Mouse (Mus musculus): Measurements from ENCODE around the gene Prpf8.

Gene Prpf8

DNA sequence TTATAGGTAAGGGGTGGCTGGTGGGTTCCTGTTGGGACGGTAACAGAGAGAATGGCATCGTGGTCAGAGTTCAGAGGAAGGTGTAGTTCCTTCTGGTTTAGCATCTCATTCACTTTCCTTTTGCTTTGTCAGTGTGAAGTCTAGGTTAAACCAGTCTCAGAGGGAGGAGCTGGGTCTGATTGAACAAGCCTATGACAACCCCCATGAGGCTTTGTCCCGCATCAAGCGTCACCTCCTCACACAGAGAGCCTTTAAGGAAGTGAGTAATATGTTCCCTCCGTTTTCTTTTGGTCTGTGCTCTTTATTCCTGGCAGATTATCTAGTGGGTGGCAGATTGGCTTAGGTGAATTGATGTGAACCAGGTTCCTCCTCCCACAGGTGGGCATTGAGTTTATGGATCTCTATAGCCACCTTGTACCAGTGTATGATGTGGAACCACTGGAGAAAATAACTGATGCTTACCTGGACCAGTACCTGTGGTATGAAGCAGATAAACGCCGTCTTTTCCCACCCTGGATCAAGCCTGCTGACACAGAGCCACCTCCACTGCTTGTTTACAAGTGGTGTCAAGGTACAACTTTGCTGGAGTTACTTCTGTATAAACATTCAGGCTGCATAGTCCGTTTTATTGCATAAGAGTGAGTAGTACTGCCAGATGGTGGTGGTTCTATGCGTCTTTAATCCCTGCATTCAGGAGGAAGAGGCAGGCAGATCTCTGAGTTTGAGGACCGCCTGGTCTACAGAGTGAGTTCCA, 7.9 kb downstream of the Prpf8 start:
- no peak for DNase-seq (ENCODE audit: low spot score in 2 of 2)

DNA sequence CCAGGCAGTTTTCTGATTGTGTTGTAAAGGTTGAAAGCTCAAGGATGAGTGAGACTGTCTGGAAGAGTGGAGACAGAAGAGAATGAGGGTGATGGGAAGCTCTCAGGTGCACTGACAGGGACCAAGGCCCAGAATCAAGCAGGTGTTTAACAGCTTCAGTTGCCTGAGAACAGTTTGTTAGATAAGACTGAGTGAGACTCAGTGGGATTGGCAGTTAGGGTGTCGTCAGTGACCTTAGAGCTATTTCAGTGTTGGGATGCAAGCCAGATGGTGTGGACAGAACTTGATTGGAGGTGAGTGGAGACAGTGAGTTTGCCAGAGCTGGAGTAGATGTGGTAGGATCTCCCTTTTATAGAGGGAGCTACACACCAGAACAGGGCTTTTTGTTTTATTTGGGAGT, 11.5 kb downstream of the Prpf8 start:
- DNase-seq (ENCODE audit: low spot score in 2 of 2), result no peak

DNA sequence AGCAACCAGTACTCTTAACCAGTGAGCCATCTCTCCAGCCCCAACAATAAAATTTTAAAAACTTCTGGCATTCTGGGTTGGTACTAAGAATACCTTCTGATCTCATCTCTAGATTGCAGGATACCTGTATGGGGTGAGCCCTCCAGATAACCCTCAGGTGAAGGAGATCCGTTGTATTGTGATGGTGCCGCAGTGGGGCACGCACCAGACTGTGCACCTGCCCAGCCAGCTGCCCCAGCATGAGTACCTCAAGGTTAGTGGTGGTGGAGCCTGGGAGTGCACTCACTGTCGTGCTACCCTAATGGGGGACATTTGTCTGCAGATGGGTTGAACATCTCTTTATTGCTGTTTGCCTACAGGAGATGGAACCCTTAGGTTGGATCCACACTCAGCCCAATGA, 21.5 kb downstream of the Prpf8 start:
- DNase-seq (ENCODE audit: low spot score in 2 of 2), result no peak

DNA sequence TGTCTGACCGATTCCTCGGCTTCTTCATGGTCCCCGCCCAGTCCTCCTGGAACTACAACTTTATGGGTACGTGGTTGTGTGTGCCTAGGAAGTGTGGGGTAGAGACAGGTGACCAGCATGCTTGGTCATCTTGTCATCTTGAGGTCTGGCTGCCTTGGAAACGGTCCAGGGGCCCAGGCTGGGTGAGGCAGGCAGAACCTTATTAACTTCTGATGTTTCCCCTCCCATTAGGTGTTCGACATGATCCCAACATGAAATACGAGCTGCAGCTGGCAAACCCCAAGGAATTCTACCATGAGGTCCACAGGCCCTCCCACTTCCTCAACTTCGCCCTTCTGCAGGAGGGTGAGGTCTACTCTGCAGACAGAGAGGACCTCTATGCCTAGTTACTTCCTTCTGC, 22.3 kb downstream of the Prpf8 start:
- no peak for DNase-seq (ENCODE audit: low spot score in 2 of 2)

DNA sequence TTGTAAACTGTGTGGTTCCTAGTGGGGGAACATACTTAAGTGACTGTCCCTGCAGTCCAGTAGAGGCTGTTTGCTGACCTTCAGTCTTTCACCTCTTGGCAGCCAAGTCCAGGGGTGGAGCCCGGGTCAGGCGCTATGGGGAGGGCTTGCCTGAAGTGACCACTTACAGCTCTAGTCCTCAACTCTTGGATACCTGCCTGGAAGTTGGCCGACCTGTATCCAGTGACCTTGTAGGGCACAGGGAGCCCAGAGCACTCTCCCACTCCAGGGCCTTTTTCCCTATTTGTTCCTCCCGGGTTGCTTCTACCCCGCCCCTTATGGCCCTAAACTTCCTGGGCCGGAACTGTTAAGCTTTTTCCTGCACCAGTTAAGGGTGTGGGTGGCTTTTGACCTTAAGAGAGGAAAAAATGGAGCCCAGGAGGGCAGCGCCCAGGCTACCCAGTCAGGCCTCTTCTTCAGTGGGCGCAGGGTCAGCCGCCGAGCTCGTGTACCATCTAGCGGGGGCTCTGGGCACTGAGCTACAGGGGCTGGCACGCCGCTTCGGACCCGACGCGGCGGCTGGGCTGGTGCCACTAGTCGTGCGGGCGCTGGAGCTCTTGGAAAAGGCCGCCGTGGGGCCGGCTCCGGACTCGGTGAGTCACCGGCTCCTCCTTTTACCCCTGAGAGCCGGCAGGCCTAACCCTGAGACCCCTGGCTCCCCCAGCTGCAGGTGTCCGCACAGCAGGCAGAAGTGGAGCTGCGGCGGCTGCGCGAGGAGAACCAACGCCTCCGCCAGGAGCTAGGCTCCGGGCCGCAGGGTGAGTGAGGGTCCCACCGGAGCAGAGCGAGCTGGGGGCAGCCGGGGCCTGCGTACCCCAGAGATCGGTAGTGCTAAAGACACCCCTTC, 23.4 kb downstream of the Prpf8 start, which contains the start of gene Rilp:
Gene Rilp (plus strand): TSS at position 354 of the 886 bp plus-strand sequence.
- no peak for DNase-seq (ENCODE audit: low spot score in 2 of 2)

DNA sequence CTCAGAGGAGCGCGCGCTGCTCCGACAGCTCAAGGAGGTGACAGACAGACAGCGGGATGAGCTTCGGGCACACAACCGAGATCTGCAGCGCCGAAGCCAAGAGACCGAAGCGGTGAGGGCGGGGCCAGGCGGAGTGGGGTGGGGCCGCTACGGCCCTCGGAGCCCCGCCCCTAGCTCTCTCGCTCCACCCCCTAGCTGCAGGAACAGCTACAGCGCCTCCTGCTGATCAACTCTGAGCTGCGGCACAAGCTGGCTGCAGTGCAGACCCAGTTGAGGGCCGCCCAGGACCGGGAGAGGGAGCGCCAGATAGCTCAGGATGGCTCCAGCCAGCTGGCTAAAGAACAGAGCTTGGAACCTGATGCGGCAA, 24.0 kb downstream of the Prpf8 start:
- peak; percentile 89 to 97 for DNase-seq (ENCODE audit: low spot score in 2 of 2)

DNA sequence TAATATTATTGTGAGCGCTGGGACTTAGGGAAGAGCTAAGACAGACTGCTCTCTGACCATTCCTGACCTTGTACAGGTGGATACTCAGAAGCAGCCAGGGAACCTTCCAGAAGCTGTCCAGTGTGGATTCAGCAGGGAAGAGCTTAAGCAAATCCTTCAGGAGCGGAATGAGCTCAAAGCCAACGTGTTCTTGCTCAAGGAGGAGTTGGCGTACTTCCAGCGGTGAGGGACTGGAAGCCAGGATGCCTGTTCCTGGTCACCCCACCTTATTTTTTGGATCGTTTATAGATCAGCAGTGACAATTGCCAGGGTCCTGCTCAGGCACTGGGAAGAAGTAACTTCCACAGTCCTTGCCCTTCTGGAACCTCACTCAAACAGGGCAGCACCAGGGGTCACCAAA, 24.6 kb downstream of the Prpf8 start:
- no peak for DNase-seq (ENCODE audit: low spot score in 2 of 2)

DNA sequence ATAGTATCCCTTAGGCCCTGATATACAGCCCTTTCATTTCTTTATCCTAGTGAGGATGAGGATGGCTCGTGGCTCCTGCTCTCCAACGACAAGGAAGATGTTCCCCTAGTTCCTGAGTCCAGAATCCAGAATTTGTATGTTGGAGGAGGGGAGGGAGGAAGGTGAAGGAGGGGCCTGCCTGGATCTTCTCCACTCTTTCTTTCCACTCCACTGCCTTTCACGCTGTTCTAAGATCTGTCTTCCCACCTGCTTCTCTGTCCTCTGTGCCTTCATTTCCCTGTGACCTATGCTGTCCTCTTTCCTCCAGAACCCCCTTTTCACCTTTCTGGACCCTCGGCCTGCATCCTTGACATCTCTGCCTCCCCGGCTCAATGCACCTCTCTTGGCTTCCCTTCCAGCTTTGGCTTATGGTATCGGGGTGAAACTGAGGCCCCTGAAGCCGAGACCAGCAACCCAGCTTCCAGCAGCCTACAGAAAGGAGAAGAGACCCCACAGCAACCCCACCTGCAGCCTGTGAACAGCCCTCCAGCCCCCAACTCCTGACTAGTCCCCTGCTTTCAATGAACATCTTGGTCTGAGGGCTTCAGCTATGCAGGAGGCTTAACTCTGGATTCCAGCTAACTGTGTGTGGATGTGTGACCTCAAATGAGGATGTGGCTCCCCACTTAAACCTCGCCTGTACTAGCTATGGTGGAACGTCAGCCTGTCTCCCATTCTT, 25.8 kb downstream of the Prpf8 start:
- no peak for DNase-seq (ENCODE audit: low spot score in 2 of 2)

DNA sequence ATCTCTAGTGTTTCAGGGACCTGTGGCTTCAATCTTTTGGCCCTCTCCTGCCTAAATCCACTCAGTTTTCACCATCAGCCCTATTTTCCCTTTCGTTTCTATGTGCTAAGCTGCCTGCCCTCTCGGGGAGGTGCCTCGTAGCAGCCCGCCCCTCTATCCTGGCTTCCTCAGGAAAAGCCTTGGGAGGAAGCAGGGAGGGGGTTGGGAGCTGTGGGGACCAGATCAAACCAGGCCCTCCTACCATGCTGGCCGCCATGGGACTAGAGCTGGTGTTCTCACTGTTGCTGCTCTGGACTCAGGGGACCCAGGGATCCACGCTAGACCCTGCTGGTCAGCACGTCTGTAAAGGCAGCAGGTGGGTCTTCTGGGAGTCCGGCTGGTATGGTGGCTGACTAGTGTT, 26.7 kb downstream of the Prpf8 start, which contains the start of gene Scarf1:
Gene Scarf1 (plus strand): TSS at position 205 of the 400 bp plus-strand sequence.
- DNase-seq (ENCODE audit: low spot score in 2 of 2), result peak in 1 of 2 experiments; percentile 32

DNA sequence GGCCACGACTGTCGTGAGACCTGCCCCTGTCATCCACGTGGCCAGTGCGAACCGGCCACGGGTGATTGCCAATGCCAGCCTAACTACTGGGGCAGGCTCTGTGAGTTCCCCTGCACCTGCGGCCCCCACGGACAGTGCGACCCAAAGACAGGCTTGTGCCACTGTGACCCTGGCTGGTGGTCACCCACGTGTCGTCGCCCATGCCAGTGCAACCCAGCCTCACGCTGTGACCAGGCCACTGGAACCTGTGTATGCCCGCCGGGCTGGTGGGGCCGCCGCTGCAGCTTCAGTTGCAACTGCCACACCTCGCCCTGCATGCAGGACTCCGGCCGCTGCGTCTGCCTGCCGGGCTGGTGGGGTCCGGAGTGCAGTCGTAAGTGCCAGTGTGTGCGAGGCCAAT, 28.6 kb downstream of the Prpf8 start:
- DNase-seq (ENCODE audit: low spot score in 2 of 2), result no peak

DNA sequence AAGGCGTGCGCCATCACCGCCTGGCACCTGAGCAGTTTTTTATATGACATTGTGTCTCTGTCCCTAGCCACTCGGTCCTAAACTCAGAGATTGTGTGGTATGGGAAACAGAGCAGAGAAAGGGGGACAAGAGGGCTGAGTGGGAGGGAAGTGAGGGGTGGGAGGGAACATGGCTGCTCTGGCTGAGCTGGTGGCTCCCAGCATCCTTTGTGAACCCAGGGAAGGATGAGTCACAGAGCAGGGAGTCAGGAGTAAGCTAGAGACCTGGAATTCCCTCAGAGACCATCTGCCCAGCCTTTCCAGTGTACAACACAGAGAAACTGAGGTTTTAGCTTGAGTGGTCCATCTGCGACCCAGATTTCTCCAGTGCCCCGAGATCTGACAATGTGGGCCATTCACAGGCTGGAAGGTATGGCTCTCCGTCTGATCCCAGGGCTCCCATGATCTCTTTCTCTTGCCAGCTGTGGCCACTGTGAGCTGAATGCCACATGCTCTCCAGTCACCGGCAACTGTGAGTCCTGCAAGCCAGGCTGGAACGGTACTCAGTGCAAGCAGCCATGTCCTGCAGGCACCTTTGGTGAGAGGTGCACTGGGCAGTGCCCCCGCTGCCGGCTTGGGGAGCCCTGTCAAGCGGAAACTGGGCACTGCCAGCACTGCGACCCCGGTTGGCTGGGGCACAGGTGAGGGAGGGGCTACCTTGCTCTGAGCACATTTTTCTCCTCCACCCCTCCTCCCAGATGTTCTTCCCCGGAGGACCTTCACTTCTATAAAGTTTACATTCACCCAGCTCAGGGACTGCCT, 33.4 kb downstream of the Prpf8 start:
- no peak for DNase-seq (ENCODE audit: low spot score in 2 of 2)

DNA sequence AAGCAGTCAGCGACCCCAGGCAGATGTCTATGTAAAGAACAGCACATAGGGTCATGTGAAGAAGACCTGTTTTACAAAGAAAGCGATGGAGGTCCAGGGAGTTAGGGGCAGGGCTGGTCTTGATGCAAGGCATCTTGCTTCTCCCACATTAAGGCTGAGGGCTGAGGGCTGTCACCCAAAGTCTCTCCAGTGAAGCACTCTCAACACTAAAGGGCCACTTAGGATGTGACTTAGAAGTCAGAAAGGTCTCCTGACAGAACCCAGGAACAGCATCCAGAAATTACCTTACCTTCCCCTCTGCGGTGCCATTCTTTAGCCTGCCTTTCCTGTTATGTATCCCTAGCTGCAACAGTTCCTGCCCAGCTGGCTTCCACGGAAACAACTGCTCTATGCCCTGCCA, 35.0 kb downstream of the Prpf8 start:
- DNase-seq (ENCODE audit: low spot score in 2 of 2), result no peak

DNA sequence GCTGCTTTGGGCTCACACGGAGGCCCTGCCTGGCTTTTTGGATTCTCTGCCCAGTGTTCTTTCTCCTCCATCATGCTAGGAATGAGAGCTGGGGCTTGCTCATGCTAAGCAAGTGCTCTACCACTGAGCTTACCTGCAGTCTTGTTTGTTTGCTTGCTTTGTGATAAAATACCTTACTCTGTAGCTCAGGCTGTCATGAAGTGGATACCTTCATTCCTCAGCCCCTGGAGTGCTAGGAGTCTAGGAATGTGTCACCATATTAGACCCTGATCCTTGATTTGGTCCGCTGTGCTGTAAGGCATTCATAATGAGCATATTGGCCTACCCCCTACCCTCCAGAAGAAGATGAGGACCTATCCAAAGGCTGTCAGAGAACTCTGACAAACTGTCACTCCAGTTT, 36.2 kb downstream of the Prpf8 start:
- no peak for DNase-seq (ENCODE audit: low spot score in 2 of 2)

DNA sequence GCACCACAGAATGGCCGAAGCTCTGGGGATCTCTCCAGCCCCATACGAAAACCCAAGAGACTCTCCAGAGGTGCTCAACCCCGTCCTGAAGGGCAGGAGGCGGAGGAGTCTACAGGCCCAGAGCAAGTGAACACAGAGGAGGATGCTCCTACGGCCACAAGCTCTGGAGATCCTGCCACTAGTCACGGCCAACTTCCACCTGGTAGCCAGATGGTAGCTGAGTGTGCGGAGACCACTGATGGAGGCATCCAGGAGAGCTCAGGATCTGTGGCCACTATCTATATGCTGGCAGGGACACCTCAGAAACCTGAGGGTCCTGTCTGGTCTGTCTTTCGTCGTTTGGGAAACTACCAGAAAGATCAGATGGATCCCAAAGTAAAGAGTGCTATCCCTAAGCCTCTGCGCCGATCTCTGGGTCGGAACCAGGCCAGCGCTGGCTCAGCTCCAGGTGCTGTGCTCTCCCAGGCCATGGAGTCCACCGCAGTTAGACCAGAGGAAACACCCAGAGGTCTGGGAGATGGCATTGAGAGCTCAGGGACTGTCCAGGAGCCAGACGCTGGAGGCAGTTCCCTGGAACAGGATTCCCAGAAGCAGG, 39.0 kb downstream of the Prpf8 start:
- DNase-seq (ENCODE audit: low spot score in 2 of 2), result no peak

DNA sequence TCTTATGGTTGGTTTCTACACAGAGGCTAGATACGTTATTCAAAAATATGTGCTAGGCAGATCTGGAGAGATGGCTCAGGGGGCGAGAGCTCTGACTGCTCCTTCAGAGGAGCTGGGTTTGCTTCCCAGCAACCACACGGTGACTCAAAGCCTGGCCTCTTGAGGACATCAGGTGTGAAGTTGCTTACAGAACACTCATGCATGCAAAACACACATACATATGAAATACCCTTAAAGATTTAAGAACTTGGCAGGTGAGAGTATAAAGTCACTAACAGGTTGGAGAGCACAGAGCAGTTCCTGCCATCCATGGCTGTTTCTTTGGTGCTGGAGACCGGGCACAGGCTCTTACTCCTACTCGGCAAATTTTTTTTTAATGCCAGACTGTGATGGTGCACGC, 40.3 kb downstream of the Prpf8 start:
- no peak for DNase-seq (ENCODE audit: low spot score in 2 of 2)

DNA sequence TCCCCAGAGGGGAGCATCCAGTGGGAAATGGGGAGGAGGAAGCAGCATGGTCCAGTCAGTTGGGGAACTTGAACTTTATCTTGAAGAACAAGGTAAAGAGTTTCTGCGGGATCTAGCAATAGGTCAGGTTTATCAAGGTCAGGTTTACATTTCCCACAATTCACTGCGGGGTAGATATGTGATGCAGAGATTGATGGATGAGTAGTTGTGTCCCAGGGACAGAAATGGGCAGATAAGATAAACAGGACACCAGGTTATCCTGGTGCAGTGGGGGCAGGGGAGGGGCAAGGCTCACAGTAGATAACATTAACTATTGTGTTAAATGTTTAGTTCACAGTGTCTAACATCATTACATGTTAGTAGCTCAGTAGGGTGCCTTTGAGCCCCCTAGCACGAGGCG, 43.2 kb downstream of the Prpf8 start:
- DNase-seq (ENCODE audit: low spot score in 2 of 2), result no peak

DNA sequence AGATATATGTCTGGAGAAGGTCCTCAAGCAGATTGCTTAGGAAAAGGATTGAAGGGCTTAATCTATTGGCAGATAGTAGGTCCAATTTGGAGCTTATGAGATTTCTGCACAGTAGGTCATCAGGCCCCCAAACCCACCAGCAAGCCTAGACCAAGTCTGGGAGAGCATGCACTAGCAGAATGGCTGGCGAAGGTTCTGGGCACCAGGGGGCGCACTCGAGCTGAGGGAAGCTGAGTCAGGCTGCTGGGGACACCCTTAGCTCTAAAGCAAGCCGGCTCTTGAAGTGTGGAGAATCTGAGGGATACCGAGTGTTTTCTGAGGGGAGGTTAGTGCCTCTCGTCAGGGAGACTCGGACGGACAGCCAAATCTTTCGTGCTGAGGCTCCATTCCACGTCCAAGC, 43.7 kb downstream of the Prpf8 start:
- DNase-seq (ENCODE audit: low spot score in 2 of 2), result peak; percentile 100

DNA sequence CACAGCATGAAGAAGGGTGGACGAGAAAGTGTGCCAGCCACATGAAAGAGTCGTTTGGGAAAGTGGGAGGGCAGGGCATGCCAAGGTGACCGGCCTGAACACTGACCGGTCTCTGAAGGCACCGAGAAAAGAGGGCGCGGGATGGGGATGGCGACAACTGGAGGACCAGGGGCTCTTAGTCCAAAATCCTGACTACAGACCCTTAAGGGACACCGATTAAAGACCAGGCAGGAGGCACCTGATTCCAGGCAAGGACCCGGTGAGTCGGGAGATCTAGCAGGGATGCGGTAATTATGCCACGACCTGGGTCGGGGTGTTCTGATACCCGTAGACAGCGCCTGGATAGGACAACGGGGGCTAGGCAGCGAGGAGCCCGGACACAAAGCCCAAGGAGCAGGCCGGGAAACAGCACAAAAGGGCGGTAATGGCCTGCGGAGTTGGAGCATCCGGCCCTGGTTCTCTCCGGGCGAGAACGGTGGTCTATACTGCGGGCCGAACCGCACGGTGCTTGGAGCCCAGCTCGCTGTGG, 44.3 kb downstream of the Prpf8 start:
- DNase-seq (ENCODE audit: low spot score in 2 of 2), result peak; percentile 60 to 81

DNA sequence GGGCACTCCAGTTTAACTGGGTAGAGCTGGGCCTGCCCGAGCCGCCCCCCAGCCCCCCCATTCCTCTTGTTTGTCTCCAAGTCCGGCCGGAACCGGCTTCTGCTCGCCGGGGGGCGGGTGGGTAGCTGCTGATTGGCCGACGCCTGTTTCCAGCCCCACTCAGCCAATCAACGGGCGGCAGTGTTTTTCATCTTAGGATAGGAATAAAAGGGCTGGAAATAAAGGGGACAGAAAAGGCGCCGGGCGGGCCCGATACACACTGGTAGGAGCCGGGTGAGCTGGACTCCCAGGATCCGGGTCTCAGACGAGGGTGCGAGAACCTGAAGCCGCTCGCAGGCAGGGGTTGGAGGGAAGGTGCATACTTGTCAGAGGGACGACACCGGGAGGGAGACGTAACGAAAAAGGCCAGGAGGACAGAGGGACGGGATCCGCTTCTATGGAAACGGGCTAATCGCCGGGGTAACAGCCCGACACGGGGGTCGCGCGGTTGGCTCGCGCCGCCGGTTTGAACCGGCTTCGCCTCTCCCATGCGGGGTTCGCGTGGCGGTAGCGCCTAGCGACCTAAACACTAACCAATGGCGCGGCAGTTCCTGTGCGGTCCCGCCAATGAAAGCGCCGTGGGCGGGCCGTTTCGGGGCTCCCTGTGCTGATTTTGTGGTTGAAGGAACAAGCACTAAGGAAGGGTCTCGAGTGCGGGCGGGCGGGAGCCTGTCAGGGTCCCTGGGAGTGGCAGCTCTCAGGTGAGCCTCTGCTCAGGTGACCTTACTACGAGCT, 45.0 kb downstream of the Prpf8 start, which contains the start of gene Slc43a2:
Gene Slc43a2 (plus strand): TSS at position 226 of the 774 bp plus-strand sequence.
- DNase-seq (ENCODE audit: low spot score in 2 of 2), result peak; percentile 87 to 94
